Mouse (Mus musculus) Patski (cell line): ENCODE measurements at regions not wholly inside any gene's neighbourhood (a gene's known extent, or its start where the extent isn't known, plus 50 kb on each side); places are given as distances from the start of the nearest gene placed in this dataset.

ENCODE experiments used
- ATAC-seq: fragments of 100-300 bp; one replicate; pipeline ENCODE4 v1.8.0; 2021
- CTCF ChIA-PET: fragments of 350-600 bp; sonication (Branson Sonifier 250); formaldehyde crosslinking; loops from one replicate; lab custom pipeline; 2022; ENCODE audit warnings: inconsistent platforms; lab: Charles Lee
- POLR2A ChIA-PET: fragments of 350-600 bp; sonication (Branson Sonifier 250); formaldehyde crosslinking; loops from one replicate; lab custom pipeline; 2022; ENCODE audit warnings: antibody characterized with exemption, inconsistent platforms; lab: Charles Lee
- DNase-seq: peaks from one replicate; pipeline ENCODE4 v3.0.0-alpha.2; 2011; ENCODE audit warnings: low read depth, low spot score
- H3K27me3 ChIP-seq: fragments of 371-371 bp; one replicate; pipeline ENCODE4 v1.5.1; 2021
- CTCF ChIP-seq: fragments of 100-300 bp; IDR thresholded peaks from one replicate; pipeline ENCODE4 v1.5.1; 2021
- in situ Hi-C: fragments of 300-500 bp; cut with MboI; formaldehyde crosslinking; loops from 3 replicates; pipeline ENCODE4 v1.11.1; 2018; ENCODE audit warnings: low pct_unique_long_range_greater_than_20kb, mixed read lengths

DNA sequence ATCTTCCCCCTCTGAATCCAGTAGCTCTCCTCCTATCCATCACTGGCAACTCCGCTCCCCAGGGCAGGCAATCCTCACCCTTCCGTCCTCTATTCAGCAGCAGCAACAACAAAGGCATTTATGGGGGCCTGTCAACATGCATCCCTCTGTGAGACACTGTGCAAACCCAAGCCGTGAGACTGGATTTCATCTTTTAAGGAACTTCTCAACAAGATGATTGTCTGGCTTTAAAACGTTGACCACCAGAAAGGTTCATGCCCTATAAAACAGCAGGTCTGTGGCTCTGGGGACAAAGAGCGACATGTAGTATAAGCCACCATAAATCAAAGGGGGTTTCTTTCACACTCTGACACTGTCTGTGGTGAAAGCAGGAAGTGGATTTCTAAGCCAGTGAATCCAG, 171.4 kb downstream of the Sox4 start:
- TF ChIP-seq CTCF: no peak
- ChIA-PET CTCF (no interaction called here), POLR2A (no interaction called here)
- in situ Hi-C loops: no loop called here
- ATAC-seq (no peak), DNase-seq (no peak)
- H3K27me3 ChIP-seq: no peaks in the 10 kb centered on the region

DNA sequence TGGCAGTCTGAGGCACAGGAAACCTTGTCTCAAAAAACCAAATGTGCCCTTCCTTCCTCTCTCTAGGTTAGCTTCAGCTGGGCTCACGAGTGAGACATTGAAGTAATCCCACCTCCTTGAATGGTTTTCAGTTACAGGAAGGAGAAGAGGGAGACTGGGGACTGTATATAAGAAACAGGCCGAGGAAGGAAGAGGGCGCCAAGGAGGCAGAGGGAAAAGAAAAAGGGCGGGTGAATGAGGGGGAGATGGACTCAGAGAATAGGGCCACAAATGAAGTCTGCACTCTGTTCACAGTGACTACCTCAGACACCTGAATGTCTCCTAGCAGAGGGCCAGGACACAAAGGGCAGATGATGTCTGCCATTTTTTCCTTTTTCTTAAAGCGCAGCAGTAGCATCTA, 171.9 kb downstream of the Sox4 start:
- DNase-seq (no peak), ATAC-seq (no peak)
- POLR2A ChIA-PET: no interaction called here
- in situ Hi-C loops: no loop called here
- CTCF ChIA-PET: no interaction called here
- H3K27me3 ChIP-seq: no peaks in the 10 kb centered on the region
- no peak for TF ChIP-seq CTCF

DNA sequence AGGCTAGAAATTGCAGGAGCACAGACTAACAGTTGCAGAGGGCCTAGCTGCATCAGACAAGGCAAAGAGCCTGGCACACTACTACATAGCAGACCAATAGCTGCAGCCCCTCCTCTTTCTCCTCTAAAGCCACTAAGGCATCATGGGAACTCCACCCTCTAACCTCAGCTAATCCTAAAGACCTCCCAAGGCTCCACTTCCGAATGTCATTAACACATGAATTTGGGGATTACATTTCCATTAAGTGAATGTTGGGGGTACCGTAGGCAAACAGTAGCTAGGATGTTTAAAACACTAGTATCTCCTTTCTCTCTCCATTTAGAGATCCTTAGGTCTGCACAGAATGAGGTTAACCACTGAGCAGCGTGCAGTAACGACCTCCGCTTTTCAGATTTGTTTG, 173.1 kb downstream of the Sox4 start:
- ChIA-PET CTCF (interaction anchor here (0.6 to 1.2 kb wide), 3 partner anchors 12 to 41 kb away, joined by 3 read pairs; no protein-coding TSS in a partner anchor), POLR2A (no interaction called here)
- ATAC-seq (no peak), DNase-seq (no peak)
- no peak for TF ChIP-seq CTCF
- H3K27me3 ChIP-seq: no peaks in the 10 kb centered on the region
- in situ Hi-C loops: no loop called here

DNA sequence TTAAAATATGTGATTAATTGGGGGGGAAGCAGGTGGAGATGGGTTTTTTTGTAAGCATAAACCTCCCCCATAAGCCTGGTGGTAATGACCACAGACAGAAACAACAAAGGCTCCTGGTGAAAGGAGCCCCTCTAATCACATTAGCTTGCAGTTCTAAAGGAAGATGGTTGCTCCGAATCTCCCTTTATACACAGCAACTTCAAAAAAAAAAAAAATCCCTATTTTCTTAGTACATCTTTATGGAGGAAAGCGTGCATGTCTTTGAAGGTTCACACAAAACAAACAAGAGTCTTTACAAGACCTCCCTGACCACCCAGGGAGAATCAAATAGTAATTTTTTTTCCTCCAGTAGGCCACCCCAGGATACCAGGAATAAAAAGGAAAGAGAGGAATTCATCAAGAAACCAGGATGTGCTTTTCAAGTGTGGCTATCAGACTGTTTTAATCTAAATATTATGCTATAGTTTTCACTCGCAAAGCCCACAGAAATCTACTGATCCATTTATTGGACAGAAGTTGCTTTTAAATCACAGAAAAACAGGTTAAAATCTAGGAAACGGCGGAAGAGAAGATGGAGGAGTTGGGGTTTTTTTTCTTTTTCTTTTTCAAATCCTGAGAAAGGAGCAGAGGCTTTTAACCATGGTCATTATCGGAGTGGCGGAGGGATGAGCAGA, 178.2 kb downstream of the Sox4 start:
- no peak for ATAC-seq
- POLR2A ChIA-PET: interaction anchor here (0.6 kb wide), 2 partner anchors 43 to 62 kb away, joined by 3 read pairs; no protein-coding TSS in a partner anchor
- H3K27me3 ChIP-seq: no peaks in the 10 kb centered on the region
- in situ Hi-C loops: no loop called here
- CTCF ChIA-PET: no interaction called here
- no peak for TF ChIP-seq CTCF
- no peak for DNase-seq

DNA sequence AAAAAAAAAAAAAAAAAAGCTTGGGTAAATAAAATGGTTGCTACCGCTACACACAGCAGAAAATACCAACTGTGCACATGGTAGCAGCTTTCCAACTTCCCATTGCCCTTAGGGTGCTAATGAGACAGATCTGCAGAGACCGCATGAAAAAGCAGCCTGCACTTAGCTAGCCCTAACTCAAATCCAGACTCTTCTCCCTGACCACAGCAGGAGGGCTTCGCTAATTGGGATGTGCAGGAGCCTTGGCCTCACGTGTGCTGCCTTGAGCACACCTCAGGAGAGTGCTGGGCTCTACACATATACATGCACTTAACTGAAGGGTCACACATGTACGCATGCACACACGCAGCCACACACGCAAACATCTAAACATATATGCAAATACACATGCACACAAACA, 178.9 kb downstream of the Sox4 start:
- DNase-seq (no peak), ATAC-seq (no peak)
- in situ Hi-C loops: loop anchor here (25.0 kb wide), 1 partner anchor 1063 kb away; no protein-coding TSS in a partner anchor
- ChIA-PET CTCF (no interaction called here), POLR2A (no interaction called here)
- TF ChIP-seq CTCF: no peak
- no peaks in the 10 kb centered on the region for H3K27me3 ChIP-seq

DNA sequence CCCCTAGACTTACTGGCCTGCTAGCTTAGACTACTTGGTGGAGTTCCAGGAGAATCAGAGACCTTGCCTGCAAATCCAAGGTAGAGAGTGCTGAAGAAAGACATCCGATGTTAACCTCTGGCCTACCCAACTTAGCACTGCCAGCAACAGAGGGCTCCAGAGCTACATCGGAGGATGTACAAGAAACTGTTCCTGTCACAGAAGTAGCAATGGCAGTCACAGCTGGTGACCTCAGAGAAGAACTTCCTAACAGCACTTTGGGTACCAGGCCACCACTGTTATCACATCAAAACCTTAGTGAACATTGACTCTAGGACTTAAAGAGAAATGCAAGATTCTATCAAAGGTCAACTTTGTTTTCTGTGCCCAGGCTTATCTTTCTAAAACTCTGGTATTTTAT, 180.0 kb downstream of the Sox4 start:
- ATAC-seq (no peak), DNase-seq (no peak)
- TF ChIP-seq CTCF: no peak
- ChIA-PET POLR2A (no interaction called here), CTCF (interaction anchor here (1.5 kb wide), 1 partner anchor 14 kb away, joined by 4 read pairs; no protein-coding TSS in a partner anchor)
- in situ Hi-C loops: loop anchor here (25.0 kb wide), 1 partner anchor 1064 kb away; no protein-coding TSS in a partner anchor
- H3K27me3 ChIP-seq: no peaks in the 10 kb centered on the region

DNA sequence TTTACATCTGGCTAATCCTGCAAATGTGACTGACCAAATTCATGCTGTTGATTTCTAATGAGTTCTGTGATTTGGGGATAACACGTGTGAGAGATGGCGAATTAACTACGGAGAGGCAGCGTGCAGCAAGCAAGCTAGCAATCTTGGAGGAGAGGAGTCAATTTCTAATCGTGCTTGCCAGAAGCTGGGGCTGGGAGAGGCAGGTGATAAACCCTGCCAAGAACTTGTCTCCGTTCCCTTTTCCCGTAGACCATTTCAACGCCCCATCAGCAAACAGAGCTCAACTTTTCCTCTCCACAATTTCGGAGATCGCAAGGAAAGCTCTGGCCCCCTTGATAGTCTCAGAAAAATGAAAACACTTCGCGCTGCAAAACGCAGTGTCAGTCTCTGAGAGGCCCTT, 183.0 kb downstream of the Sox4 start:
- in situ Hi-C loops: loop anchor here (25.0 kb wide), 1 partner anchor 1067 kb away; no protein-coding TSS in a partner anchor
- ChIA-PET CTCF (no interaction called here), POLR2A (no interaction called here)
- no peak for DNase-seq
- no peak for TF ChIP-seq CTCF
- no peak for ATAC-seq
- H3K27me3 ChIP-seq: no peaks in the 10 kb centered on the region

DNA sequence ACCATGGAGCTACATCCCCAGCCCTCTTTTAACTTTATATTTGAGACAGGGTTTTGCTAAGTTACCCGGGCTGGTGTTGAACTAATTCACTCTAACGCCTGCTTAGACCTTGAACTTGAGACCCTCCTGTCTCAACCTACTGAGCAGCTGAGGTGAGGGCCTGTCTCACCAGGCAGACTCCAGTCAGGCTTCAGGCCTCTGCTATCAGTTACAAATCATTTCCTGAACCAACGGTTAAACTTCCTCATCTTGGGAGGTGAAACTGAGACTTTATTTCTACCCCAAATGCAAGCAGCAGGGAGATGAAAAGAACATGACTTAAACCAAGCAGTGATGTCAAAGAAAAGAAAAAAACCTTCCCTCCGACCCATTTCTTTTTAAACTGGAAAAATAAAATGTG, 183.5 kb downstream of the Sox4 start:
- ATAC-seq (no peak), DNase-seq (no peak)
- CTCF ChIA-PET: no interaction called here
- in situ Hi-C loops: loop anchor here (25.0 kb wide), 1 partner anchor 1067 kb away; no protein-coding TSS in a partner anchor
- no peaks in the 10 kb centered on the region for H3K27me3 ChIP-seq
- TF ChIP-seq CTCF: no peak
- POLR2A ChIA-PET: no interaction called here

DNA sequence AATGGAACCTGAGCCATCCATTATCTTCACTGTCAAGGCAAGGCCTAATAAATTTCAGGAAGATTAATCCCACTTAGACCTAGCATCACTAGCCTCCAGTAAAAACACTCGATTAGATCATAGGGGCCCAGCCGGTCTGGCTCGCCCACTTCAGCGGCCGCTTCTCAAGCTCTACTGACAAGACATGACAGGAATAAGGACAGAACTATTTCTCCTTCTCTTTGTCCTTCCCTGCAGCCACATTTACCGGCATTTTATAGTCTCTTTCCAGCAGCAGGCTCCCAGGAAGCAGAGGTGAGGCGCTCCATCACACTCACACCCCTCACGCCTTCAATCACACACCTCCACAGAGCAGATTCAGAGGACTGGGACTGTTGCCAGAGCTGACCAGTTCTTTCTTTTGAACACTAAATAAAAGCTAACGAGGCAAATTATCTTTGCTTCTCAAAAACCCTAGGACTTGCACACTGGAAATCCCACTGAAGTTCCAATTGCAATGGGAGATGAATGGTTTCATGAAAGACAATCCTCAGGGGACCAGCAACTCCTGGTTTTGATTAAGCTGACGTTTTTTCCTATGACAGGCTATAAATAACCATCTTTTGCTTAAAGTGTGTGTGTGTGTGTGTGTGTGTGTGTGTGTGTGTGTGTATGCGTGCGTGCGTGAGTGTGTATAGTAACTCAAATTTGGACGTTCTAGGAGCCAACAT, 184.6 kb downstream of the Sox4 start:
- CTCF ChIA-PET: interaction anchor here (1.3 kb wide), 2 partner anchors 9 to 189 kb away, joined by 3 read pairs; no protein-coding TSS in a partner anchor
- ATAC-seq: no peak

DNA sequence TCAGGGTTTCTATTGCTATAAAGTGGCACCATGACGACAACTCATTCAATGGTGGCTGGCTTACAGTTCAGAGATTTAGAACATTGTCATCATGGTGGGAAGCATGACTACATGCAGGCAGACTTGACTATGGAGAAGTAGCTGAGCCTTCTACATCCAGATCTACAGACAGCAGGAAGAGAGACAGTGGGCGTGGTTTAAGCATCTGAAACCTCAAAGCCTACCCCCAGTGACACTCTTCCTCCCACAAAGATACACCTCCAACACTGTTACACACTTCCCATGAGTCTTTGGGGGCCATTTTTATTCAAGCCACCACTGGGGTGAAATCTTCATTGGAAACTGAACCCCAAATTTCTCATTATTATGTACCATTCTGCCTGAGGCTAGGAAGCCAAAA, 191.0 kb downstream of the Sox4 start:
- ATAC-seq (no peak), DNase-seq (no peak)
- in situ Hi-C loops: loop anchor here (25.0 kb wide), 1 partner anchor 1075 kb away; no protein-coding TSS in a partner anchor
- no peaks in the 10 kb centered on the region for H3K27me3 ChIP-seq
- ChIA-PET CTCF (interaction anchor here (1.4 kb wide), 1 partner anchor 75 kb away, joined by 3 read pairs; no protein-coding TSS in a partner anchor), POLR2A (no interaction called here)
- no peak for TF ChIP-seq CTCF

More for the DNA sequence above, 184.6 kb downstream of the Sox4 start:
- POLR2A ChIA-PET: no interaction called here
- no peak for DNase-seq
- TF ChIP-seq CTCF: no peak
- in situ Hi-C loops: loop anchor here (25.0 kb wide), 1 partner anchor 1068 kb away; no protein-coding TSS in a partner anchor
- no peaks in the 10 kb centered on the region for H3K27me3 ChIP-seq

DNA sequence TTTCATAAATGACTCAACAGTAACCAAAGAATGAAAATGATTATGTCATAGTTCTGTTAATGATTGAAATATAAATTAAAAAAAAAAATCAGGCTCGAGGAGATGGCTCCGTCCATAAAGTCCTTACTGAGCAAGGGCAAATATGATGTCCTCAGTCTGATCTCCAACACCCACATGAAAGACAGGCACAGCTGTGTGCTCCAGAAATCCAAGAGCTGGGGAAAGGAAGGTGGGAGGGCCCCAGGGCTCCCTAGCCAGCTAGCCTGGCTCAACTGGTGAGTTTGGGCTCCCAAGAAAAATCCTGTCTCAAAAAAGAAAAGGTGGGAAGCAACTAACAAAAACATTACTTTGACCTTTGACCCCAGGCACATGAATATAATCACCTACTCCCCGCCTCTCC, 194.5 kb downstream of the Sox4 start:
- no peak for TF ChIP-seq CTCF
- POLR2A ChIA-PET: no interaction called here
- H3K27me3 ChIP-seq: no peaks in the 10 kb centered on the region
- DNase-seq (no peak), ATAC-seq (no peak)
- in situ Hi-C loops: loop anchor here (5.0 to 25.0 kb wide), 2 partner anchors 193 to 1078 kb away; partner anchors contain the start of gene Sox4
- CTCF ChIA-PET: interaction anchor here (1.1 kb wide), 1 partner anchor 65 kb away, joined by 3 read pairs; no protein-coding TSS in a partner anchor
